Mouse (Mus musculus) liver, embryonic 16.5 days (tissue): Measurements from ENCODE around the gene Evx2. TPM values are rescaled to one million over a fixed set of nuclear protein-coding genes. Genes with fewer than 3 reads are reported as not detected.

ENCODE experiments used
- ATAC-seq: fragments of 200-750 bp; cut with Nextera tagmentation; 2 replicates; pipeline ENCODE4 v1.8.0; 2017; ENCODE audit warnings: low read depth, mild to moderate bottlenecking, moderate number of reproducible peaks, moderate library complexity
- H3K27ac ChIP-seq: fragments of 300-500 bp; sonication (generic); 2 replicates; pipeline ENCODE4 v1.5.1; 2014; ENCODE audit warnings: mild to moderate bottlenecking, low read length
- H3K27me3 ChIP-seq: fragments of 300-500 bp; sonication (generic); 2 replicates; pipeline ENCODE4 v1.6.1; 2014; ENCODE audit warnings: low read depth, low read length, mixed read lengths; ENCODE audit not compliant: control insufficient read depth, insufficient read depth
- H3K36me3 ChIP-seq: fragments of 300-500 bp; sonication (generic); 2 replicates; pipeline ENCODE4 v1.6.1; 2014; ENCODE audit warnings: mild to moderate bottlenecking; ENCODE audit not compliant: control insufficient read depth, insufficient read depth
- H3K4me1 ChIP-seq: fragments of 300-500 bp; sonication (generic); 2 replicates; pipeline ENCODE4 v1.6.1; 2014; ENCODE audit warnings: low read depth, low read length, mixed read lengths; ENCODE audit not compliant: control insufficient read depth
- H3K4me2 ChIP-seq: fragments of 300-500 bp; sonication (generic); 2 replicates; pipeline ENCODE4 v1.6.1; 2014; ENCODE audit warnings: low read depth, low read length, mixed read lengths
- H3K4me3 ChIP-seq: fragments of 300-500 bp; sonication (generic); 2 replicates; pipeline ENCODE4 v1.5.1; 2014; ENCODE audit warnings: low read depth, mild to moderate bottlenecking, low read length
- H3K9ac ChIP-seq: fragments of 300-500 bp; sonication (generic); 2 replicates; pipeline ENCODE4 v1.6.1; 2014; ENCODE audit warnings: low read depth, low read length
- H3K9me3 ChIP-seq: fragments of 300-500 bp; sonication (generic); replicated peaks from 2 replicates; pipeline ENCODE4 v1.6.1; 2016; ENCODE audit warnings: low read length; ENCODE audit not compliant: control insufficient read depth
- WGBS: fragments of 180-500 bp; shearing (Covaris S2); extraction: QIAGEN DNeasy Blood & Tissue Kit; methylation state at CpG from one replicate; pipeline ENCODE4 v1.1.7; 2014; ENCODE audit not compliant: insufficient replicate concordance; 5-methylcytosine and 5-hydroxymethylcytosine counted together
- polyA plus RNA-seq: library from polyadenylated mRNA; unstranded; fragments of >200 nt; fragmentation: Nextera tagmentation; extraction: Ambion mirVana; gene quantifications from 2 replicates; pipeline ENCODE4 v1.2.1, GENCODE M21; 2015

Gene Evx2
- polyA plus RNA-seq, 1 experiment from 2014 or later, result not detected

GRCm38 (mm10) chr2:74653781-74654535 is 5.4 kb downstream of the Evx2 start:
- ATAC-seq, result no peak
- WGBS, result 8% methylated on average over 17 of the region's 17 CpGs
- H3K27me3 ChIP-seq, result peaks cover 88% of the 10 kb centered on the region
- H3K36me3 ChIP-seq, result no peaks in the 10 kb centered on the region
- no peak overlapping the region for H3K9ac ChIP-seq
- no peak overlapping the region for H3K4me3 ChIP-seq
- no peaks in the 10 kb centered on the region for H3K9me3 ChIP-seq
- H3K27ac ChIP-seq, result no peak overlapping the region
- no peak overlapping the region for H3K4me2 ChIP-seq
- no peaks in the 10 kb centered on the region; the same call in none of the 2 replicates for H3K4me1 ChIP-seq

- Histone ChIP-seq H3K4me1 (no peaks in the 10 kb centered on the region; the same call in none of the 2 replicates), H3K4me2 (no peak overlapping the region), H3K9me3 (no peaks in the 10 kb centered on the region), H3K9ac (no peak overlapping the region), H3K4me3 (no peak overlapping the region), H3K36me3 (no peaks in the 10 kb centered on the region), H3K27me3 (peaks cover 88% of the 10 kb centered on the region), H3K27ac (no peak overlapping the region)
- ATAC-seq, result no peak
- WGBS, result 29% methylated on average over 2 of the region's 2 CpGs
Observed at GRCm38 (mm10) chr2:74652996-74653340, 6.4 kb downstream of the Evx2 start.

GRCm38 (mm10) chr2:74647082-74647864 is 12.1 kb downstream of the Evx2 start:
- no peaks in the 10 kb centered on the region for H3K36me3 ChIP-seq
- no peaks in the 10 kb centered on the region for H3K4me1 ChIP-seq
- no peak for ATAC-seq
- H3K4me3 ChIP-seq, result no peak overlapping the region
- H3K27ac ChIP-seq, result no peak overlapping the region
- WGBS, result 13% methylated on average over 7 of the region's 7 CpGs
- H3K9ac ChIP-seq, result no peak overlapping the region
- H3K27me3 ChIP-seq, result peaks cover 68% of the 10 kb centered on the region
- no peaks in the 10 kb centered on the region for H3K9me3 ChIP-seq
- no peak overlapping the region for H3K4me2 ChIP-seq

GRCm38 (mm10) chr2:74645631-74646030 is 13.7 kb downstream of the Evx2 start:
- no peaks in the 10 kb centered on the region for H3K4me1 ChIP-seq
- WGBS, result 54% methylated on average over 3 of the region's 3 CpGs
- H3K4me2 ChIP-seq, result no peak overlapping the region
- no peaks in the 10 kb centered on the region for H3K9me3 ChIP-seq
- H3K36me3 ChIP-seq, result no peaks in the 10 kb centered on the region
- no peak overlapping the region for H3K9ac ChIP-seq
- H3K27me3 ChIP-seq, result peaks cover 53% of the 10 kb centered on the region
- H3K4me3 ChIP-seq, result no peak overlapping the region
- no peak overlapping the region for H3K27ac ChIP-seq
- ATAC-seq, result no peak

- WGBS, result 48% methylated on average over 5 of the region's 5 CpGs
- Histone ChIP-seq H3K27me3 (peaks cover 21% of the 10 kb centered on the region), H3K4me3 (no peak overlapping the region), H3K4me1 (no peaks in the 10 kb centered on the region), H3K9ac (no peak overlapping the region), H3K9me3 (no peaks in the 10 kb centered on the region), H3K27ac (no peak overlapping the region), H3K36me3 (no peaks in the 10 kb centered on the region), H3K4me2 (no peak overlapping the region)
- ATAC-seq, result no peak
Observed at GRCm38 (mm10) chr2:74642431-74642830, 16.9 kb downstream of the Evx2 start.

- Histone ChIP-seq H3K27ac (no peak overlapping the region), H3K36me3 (no peaks in the 10 kb centered on the region), H3K4me3 (no peak overlapping the region), H3K27me3 (no peaks in the 10 kb centered on the region), H3K4me2 (no peak overlapping the region), H3K4me1 (no peaks in the 10 kb centered on the region), H3K9me3 (no peaks in the 10 kb centered on the region), H3K9ac (no peak overlapping the region)
- 45% methylated on average over 4 of the region's 4 CpGs for WGBS
- ATAC-seq, result no peak
Observed at GRCm38 (mm10) chr2:74635412-74635811, 23.9 kb downstream of the Evx2 start.

GRCm38 (mm10) chr2:74620368-74620767 is 39.0 kb downstream of the Evx2 start:
- Histone ChIP-seq H3K9me3 (no peaks in the 10 kb centered on the region), H3K27ac (no peak overlapping the region), H3K4me2 (no peak overlapping the region), H3K4me1 (no peaks in the 10 kb centered on the region), H3K27me3 (no peaks in the 10 kb centered on the region), H3K4me3 (no peak overlapping the region), H3K36me3 (no peaks in the 10 kb centered on the region), H3K9ac (no peak overlapping the region)
- WGBS, result 77% methylated on average over 10 of the region's 10 CpGs
- no peak for ATAC-seq

GRCm38 (mm10) chr2:74619676-74620246 is 39.6 kb downstream of the Evx2 start:
- Histone ChIP-seq H3K4me2 (no peak overlapping the region), H3K9me3 (no peaks in the 10 kb centered on the region), H3K27ac (no peak overlapping the region), H3K4me3 (no peak overlapping the region), H3K9ac (no peak overlapping the region), H3K27me3 (no peaks in the 10 kb centered on the region), H3K36me3 (no peaks in the 10 kb centered on the region), H3K4me1 (no peaks in the 10 kb centered on the region)
- WGBS, result 67% methylated on average over 3 of the region's 3 CpGs
- no peak for ATAC-seq

- Histone ChIP-seq H3K36me3 (no peaks in the 10 kb centered on the region), H3K9ac (no peak overlapping the region), H3K4me3 (no peak overlapping the region), H3K27me3 (no peaks in the 10 kb centered on the region), H3K27ac (no peak overlapping the region), H3K4me2 (no peak overlapping the region), H3K9me3 (no peaks in the 10 kb centered on the region), H3K4me1 (no peaks in the 10 kb centered on the region)
- WGBS, result 66% methylated on average over 9 of the region's 9 CpGs
- no peak for ATAC-seq
Observed at GRCm38 (mm10) chr2:74617706-74618105, 41.7 kb downstream of the Evx2 start.
